Mouse (Mus musculus): ENCODE data around the gene Terb2. TPM values are rescaled to one million over a fixed set of nuclear protein-coding genes. Genes with fewer than 3 reads are reported as not detected.
A peak's percentile ranks its signal among the peaks of the same experiment; 100 is the strongest.
"Not testable (repeated sequence)": the region's sequence is repeated elsewhere in the genome, so short reads cannot be mapped to it uniquely, and the experiment has no call there.

The Terb2 gene
- total and polyA plus RNA-seq, 2 experiments from 2014 or later: not detected

GRCm38 (mm10) chr2:122191849-122192248 lies 5.8 kb downstream of the Terb2 start:
- no peaks in the 10 kb centered on the region for H3K36me3 ChIP-seq (ENCODE audit: insufficient read depth, low read length)
- DNase-seq (ENCODE audit: low spot score): no peak
- no peaks in the 10 kb centered on the region for H3K9me3 ChIP-seq (ENCODE audit: low read length)
- TF ChIP-seq CTCF (IDR thresholded peaks at IDR 0.05): no peak
- no peak for ATAC-seq (ENCODE audit: low FRiP score)
- 82% methylated on average over 3 of the region's 3 CpGs for WGBS
- H3K27me3 ChIP-seq (ENCODE audit: insufficient read depth, low read length): no peaks in the 10 kb centered on the region
- no peak overlapping the region for H3K4me3 ChIP-seq (ENCODE audit: low read depth, low read length)
- no peak overlapping the region for H3K9ac ChIP-seq (replicated peaks; ENCODE audit: low read length, poor library complexity, severe bottlenecking)
- H3K4me2 ChIP-seq (ENCODE audit: low read depth, low read length, poor library complexity, severe bottlenecking): no peak overlapping the region
- H3K27ac ChIP-seq (ENCODE audit: low read depth, low read length): no peak overlapping the region
- H3K4me1 ChIP-seq (ENCODE audit: insufficient read depth, low read length): no peaks in the 10 kb centered on the region

- Histone ChIP-seq H3K36me3 (ENCODE audit: insufficient read depth, low read length) (no peaks in the 10 kb centered on the region), H3K27me3 (ENCODE audit: insufficient read depth, low read length) (no peaks in the 10 kb centered on the region), H3K27ac (ENCODE audit: low read depth, low read length) (no peak overlapping the region), H3K9me3 (ENCODE audit: low read length) (no peaks in the 10 kb centered on the region), H3K9ac (replicated peaks; ENCODE audit: low read length, poor library complexity, severe bottlenecking) (no peak overlapping the region), H3K4me3 (ENCODE audit: low read depth, low read length) (no peak overlapping the region), H3K4me2 (ENCODE audit: low read depth, low read length, poor library complexity, severe bottlenecking) (0 out of 2 replicates have a peak overlapping the region, but pooled peaks have one; percentile 9), H3K4me1 (ENCODE audit: insufficient read depth, low read length) (no peaks in the 10 kb centered on the region)
- 28% methylated on average over 1 of the region's 1 CpGs for WGBS
- DNase-seq (ENCODE audit: low spot score) (peak; percentile 80), ATAC-seq (ENCODE audit: low FRiP score) (peak; percentile 72)
- peak; percentile 83 for TF ChIP-seq CTCF (IDR thresholded peaks at IDR 0.05)
Observed at GRCm38 (mm10) chr2:122194509-122194929, 8.4 kb downstream of the Terb2 start.

- WGBS: 91% methylated on average over 1 of the region's 1 CpGs
- no peaks in the 10 kb centered on the region for H3K36me3 ChIP-seq (ENCODE audit: insufficient read depth, low read length)
- ATAC-seq (ENCODE audit: low FRiP score): no peak
Observed at GRCm38 (mm10) chr2:122201501-122201900, 15.4 kb downstream of the Terb2 start.

GRCm38 (mm10) chr2:122206440-122207107 lies 20.5 kb downstream of the Terb2 start:
- no peak overlapping the region for H3K27ac ChIP-seq (ENCODE audit: low read depth, low read length)
- TF ChIP-seq CTCF (IDR thresholded peaks at IDR 0.05): no peak
- H3K27me3 ChIP-seq (ENCODE audit: insufficient read depth, low read length): no peaks in the 10 kb centered on the region
- no peak overlapping the region for H3K9ac ChIP-seq (replicated peaks; ENCODE audit: low read length, poor library complexity, severe bottlenecking)
- H3K36me3 ChIP-seq (ENCODE audit: insufficient read depth, low read length): no peaks in the 10 kb centered on the region
- WGBS: 83% methylated on average over 2 of the region's 2 CpGs
- no peaks in the 10 kb centered on the region for H3K4me1 ChIP-seq (ENCODE audit: insufficient read depth, low read length)
- no peak overlapping the region for H3K4me3 ChIP-seq (ENCODE audit: low read depth, low read length)
- H3K4me2 ChIP-seq (ENCODE audit: low read depth, low read length, poor library complexity, severe bottlenecking): no peak overlapping the region
- H3K9me3 ChIP-seq (ENCODE audit: low read length): no peaks in the 10 kb centered on the region
- ATAC-seq (ENCODE audit: low FRiP score): no peak
- DNase-seq (ENCODE audit: low spot score): no peak

More at GRCm38 (mm10) chr2:122201501-122201900, 15.4 kb downstream of the Terb2 start:
- Histone ChIP-seq H3K27me3 (ENCODE audit: insufficient read depth, low read length) (no peaks in the 10 kb centered on the region), H3K4me2 (ENCODE audit: low read depth, low read length, poor library complexity, severe bottlenecking) (no peak overlapping the region), H3K27ac (ENCODE audit: low read depth, low read length) (no peak overlapping the region), H3K9me3 (ENCODE audit: low read length) (no peaks in the 10 kb centered on the region), H3K4me3 (ENCODE audit: low read depth, low read length) (no peak overlapping the region), H3K4me1 (ENCODE audit: insufficient read depth, low read length) (no peaks in the 10 kb centered on the region), H3K9ac (replicated peaks; ENCODE audit: low read length, poor library complexity, severe bottlenecking) (no peak overlapping the region)
- no peak for TF ChIP-seq CTCF (IDR thresholded peaks at IDR 0.05)
- no peak for DNase-seq (ENCODE audit: low spot score)

- Histone ChIP-seq H3K9me3 (ENCODE audit: low read length) (no peaks in the 10 kb centered on the region), H3K4me2 (ENCODE audit: low read depth, low read length, poor library complexity, severe bottlenecking) (no peak overlapping the region), H3K9ac (replicated peaks; ENCODE audit: low read length, poor library complexity, severe bottlenecking) (no peak overlapping the region), H3K4me3 (ENCODE audit: low read depth, low read length) (no peak overlapping the region), H3K4me1 (ENCODE audit: insufficient read depth, low read length) (no peaks in the 10 kb centered on the region), H3K27me3 (ENCODE audit: insufficient read depth, low read length) (no peaks in the 10 kb centered on the region), H3K36me3 (ENCODE audit: insufficient read depth, low read length) (no peaks in the 10 kb centered on the region), H3K27ac (ENCODE audit: low read depth, low read length) (no peak overlapping the region)
- TF ChIP-seq CTCF (IDR thresholded peaks at IDR 0.05): no peak
- 29% methylated on average over 3 of the region's 3 CpGs for WGBS
- DNase-seq (ENCODE audit: low spot score) (no peak), ATAC-seq (ENCODE audit: low FRiP score) (no peak)
Observed at GRCm38 (mm10) chr2:122210534-122211228, 24.6 kb downstream of the Terb2 start.

- not testable (repeated sequence) for H3K27me3 ChIP-seq (ENCODE audit: insufficient read depth, low read length); H3K4me1 ChIP-seq (ENCODE audit: insufficient read depth, low read length); H3K27ac ChIP-seq (ENCODE audit: low read depth, low read length); ATAC-seq (ENCODE audit: low FRiP score); DNase-seq (ENCODE audit: low spot score); H3K4me3 ChIP-seq (ENCODE audit: low read depth, low read length); H3K36me3 ChIP-seq (ENCODE audit: insufficient read depth, low read length); H3K9ac ChIP-seq (replicated peaks; ENCODE audit: low read length, poor library complexity, severe bottlenecking); H3K4me2 ChIP-seq (ENCODE audit: low read depth, low read length, poor library complexity, severe bottlenecking); H3K9me3 ChIP-seq (ENCODE audit: low read length)
- 97% methylated on average over 4 of the region's 4 CpGs for WGBS
Observed at GRCm38 (mm10) chr2:122217075-122217474, 31.0 kb downstream of the Terb2 start.

Data from midbrain, postnatal 0 days (tissue).